Mouse (Mus musculus) E14TG2a.4 (cell line): ENCODE measurements at regions not wholly inside any gene's neighbourhood (a gene's known extent, or its start where the extent isn't known, plus 50 kb on each side); places are given as distances from the start of the nearest gene placed in this dataset.

Experiments used
- CTCF ChIP-seq: conservative IDR thresholded peaks from 2 replicates; pipeline ENCODE4 v1.5.1; 2014; ENCODE audit warnings: low read length
- POU5F1 ChIP-seq: IDR thresholded peaks from 2 replicates; pipeline ENCODE4 v1.6.1; 2014; ENCODE audit warnings: low read length, borderline replicate concordance

DNA sequence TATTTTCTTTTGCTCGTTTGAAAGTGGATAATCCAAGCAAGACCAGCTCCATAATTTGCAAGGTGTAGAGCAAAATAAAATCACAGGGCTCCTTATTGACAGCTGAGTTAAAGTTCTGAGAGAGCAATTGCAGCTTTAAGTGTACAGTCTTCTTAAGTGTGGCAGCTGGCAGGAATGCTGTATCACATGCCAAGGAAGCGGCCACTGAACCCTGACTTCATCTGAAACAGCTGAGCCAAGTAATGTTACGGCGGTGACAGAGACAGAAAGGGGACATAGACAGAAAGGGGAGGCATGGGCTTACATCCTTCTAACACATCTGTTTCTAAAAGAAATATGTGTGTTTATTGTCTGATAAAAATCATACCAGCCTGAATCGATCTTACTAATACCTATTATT lies 63.4 kb upstream of the Tas2r134 start:
- TF ChIP-seq CTCF (no peak), POU5F1 (no peak)
